ENCODE assay signal across 10 mouse cellular contexts in the genomic region with DNA sequence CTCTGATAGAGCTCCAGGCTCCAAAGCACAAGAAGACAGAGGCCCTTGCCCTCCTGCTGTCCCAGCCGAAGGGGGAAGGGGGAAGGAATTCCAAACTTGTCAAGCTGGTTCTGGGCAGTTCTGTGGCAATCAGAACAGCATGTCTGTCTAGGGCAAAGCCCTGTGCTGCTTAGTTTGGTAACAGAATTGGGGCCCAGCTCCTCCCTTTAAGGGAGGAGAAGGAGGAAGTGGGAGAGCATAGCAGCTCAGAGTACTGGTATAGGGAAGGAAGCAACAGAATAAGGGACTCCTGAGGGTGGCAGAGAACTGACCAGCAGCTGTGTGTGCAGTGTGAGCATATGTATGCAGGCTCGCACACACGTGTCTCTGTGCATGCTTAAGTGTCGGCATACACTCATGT. TPM values are rescaled to one million over a fixed set of nuclear protein-coding genes. Genes with fewer than 3 reads are reported as not detected.
A peak's percentile ranks its signal among the peaks of the same experiment; 100 is the strongest.
DNase-seq lines count a peak whose midpoint lies in the region; ATAC-seq lines count a peak whose summit lies in the region.
"Had no signal": no experiment of that assay in that cellular context is flagged by ENCODE, and none has a peak within 500 bp of the region (broad histone marks: within the 10 kb centered on the region; RNA-seq: fewer than 3 reads in every experiment).

No protein-coding gene starts in this region.

- no peak overlapping the region for H3K4me3 ChIP-seq in forebrain, embryonic 12.5 days (replicated peaks)

- H3K27ac ChIP-seq in forebrain, embryonic 12.5 days = no peak overlapping the region

- no peak overlapping the region for H3K4me2 ChIP-seq in forebrain, embryonic 12.5 days

- peak; percentile 5 to 20 for DNase-seq in urinary bladder, postnatal 36 days (ENCODE audit: low spot score in 2 of 2)
- DNase-seq in urinary bladder, postnatal 25 days (ENCODE audit: low spot score) = no peak
- peak; percentile 47 for DNase-seq in fat pad, adult 2 months (ENCODE audit: extremely low read depth, low read depth, low spot score)
- peak; percentile 10 for DNase-seq in lung, postnatal 14 days
- DNase-seq in right cerebral cortex, postnatal 36 days (ENCODE audit: low spot score in 2 of 2) = no peak
- DNase-seq in ovary, adult 18-20 months (ENCODE audit: low spot score) = no peak
- DNase-seq: cerebellum, adult 9-10 months; kidney, postnatal 4 days had no signal

- H3K36me3 ChIP-seq in forebrain, embryonic 12.5 days (replicated peaks) = no peaks in the 10 kb centered on the region

- no peaks in the 10 kb centered on the region for H3K27me3 ChIP-seq in forebrain, embryonic 12.5 days

- H3K4me1 ChIP-seq in forebrain, embryonic 12.5 days = no peaks in the 10 kb centered on the region

- 72% methylated on average over 4 of the region's 4 CpGs for WGBS in forebrain, embryonic 12.5 days

- no peak for ATAC-seq in forebrain, embryonic 12.5 days (ENCODE audit: low FRiP score)

- H3K9ac ChIP-seq in forebrain, embryonic 12.5 days = no peak overlapping the region

- no peaks in the 10 kb centered on the region for H3K9me3 ChIP-seq in forebrain, embryonic 12.5 days

RNA-seq across cellular contexts. Expression of gene Lcp2, which starts 25.6 kb away (rescaled TPM):
- 1.1 and 1.8 TPM in 2 replicates for polyA plus RNA-seq in forebrain, embryonic 12.5 days (2016; fragmentation: Nextera tagmentation; extraction: Ambion mirVana)

RNA-seq across cellular contexts. Expression of gene 4930469K13Rik, which starts 26.0 kb away (rescaled TPM):
- polyA plus RNA-seq in forebrain, embryonic 12.5 days (2016; fragmentation: Nextera tagmentation; extraction: Ambion mirVana) = not detected in 2 replicates
- polyA plus RNA-seq: limb, embryonic 14.5 days had no signal

Comparison
In these comparisons a context has a peak if more than half of its experiments do, and no peak if none do; other contexts are left out.
1. DNase-seq: peak in urinary bladder, postnatal 36 days (2 of 2), fat pad, adult 2 months (single experiment) and lung, postnatal 14 days (single experiment); none in urinary bladder, postnatal 25 days (single experiment), right cerebral cortex, postnatal 36 days (0 of 2) and ovary, adult 18-20 months (single experiment).